Mouse (Mus musculus) forebrain, embryonic 13.5 days (tissue): ENCODE measurements at regions not wholly inside any gene's neighbourhood (a gene's known extent, or its start where the extent isn't known, plus 50 kb on each side); places are given as distances from the start of the nearest gene placed in this dataset.

Source experiments
- ATAC-seq: fragments of 200-750 bp; cut with Nextera tagmentation; 2 replicates; pipeline ENCODE4 v1.8.0; 2017
- H3K27ac ChIP-seq: fragments of 300-500 bp; sonication (generic); 2 replicates; pipeline ENCODE4 v1.5.1; 2015; ENCODE audit warnings: inconsistent platforms, mild to moderate bottlenecking, moderate library complexity
- H3K27me3 ChIP-seq: fragments of 300-500 bp; sonication (generic); 2 replicates; pipeline ENCODE4 v1.6.1; 2015; ENCODE audit warnings: mild to moderate bottlenecking, inconsistent platforms
- H3K36me3 ChIP-seq: fragments of 300-500 bp; sonication (generic); 2 replicates; pipeline ENCODE4 v1.6.1; 2015; ENCODE audit warnings: mild to moderate bottlenecking, inconsistent platforms; ENCODE audit not compliant: poor library complexity, severe bottlenecking
- H3K4me1 ChIP-seq: fragments of 300-500 bp; sonication (generic); 2 replicates; pipeline ENCODE4 v1.6.1; 2015; ENCODE audit warnings: inconsistent platforms
- H3K4me2 ChIP-seq: fragments of 300-500 bp; sonication (generic); 2 replicates; pipeline ENCODE4 v1.6.1; 2015; ENCODE audit warnings: inconsistent platforms, mild to moderate bottlenecking, moderate library complexity
- H3K4me3 ChIP-seq: fragments of 300-500 bp; sonication (generic); 2 replicates; pipeline ENCODE4 v1.5.1; 2015; ENCODE audit warnings: mild to moderate bottlenecking, inconsistent platforms
- H3K9ac ChIP-seq: fragments of 300-500 bp; sonication (generic); 2 replicates; pipeline ENCODE4 v1.6.1; 2015; ENCODE audit warnings: mild to moderate bottlenecking, inconsistent platforms
- H3K9me3 ChIP-seq: fragments of 300-500 bp; sonication (generic); replicated peaks from 2 replicates; pipeline ENCODE4 v1.6.1; 2016; ENCODE audit warnings: inconsistent platforms
- WGBS: fragments of 180-500 bp; shearing (Covaris S2); methylation state at CpG from one replicate; pipeline ENCODE4 v1.1.7; 2015; 5-methylcytosine and 5-hydroxymethylcytosine counted together

- no peaks in the 10 kb centered on the region for H3K27me3 ChIP-seq
- peaks cover 5% of the 10 kb centered on the region; the same call in 1 of the 2 replicates for H3K9me3 ChIP-seq
- H3K4me2 ChIP-seq, result no peak overlapping the region
- no peak overlapping the region for H3K9ac ChIP-seq
- no peak overlapping the region for H3K27ac ChIP-seq
- 83% methylated on average over 8 of the region's 8 CpGs for WGBS
- ATAC-seq, result no peak
- H3K4me1 ChIP-seq, result no peaks in the 10 kb centered on the region
- H3K4me3 ChIP-seq, result no peak overlapping the region
- no peaks in the 10 kb centered on the region for H3K36me3 ChIP-seq
These were observed 92.9 kb downstream of the Zfp365 start for GRCm38 (mm10) chr10:67819534-67819933.

- Histone ChIP-seq H3K4me2 (no peak overlapping the region), H3K9ac (no peak overlapping the region), H3K36me3 (no peaks in the 10 kb centered on the region), H3K4me3 (no peak overlapping the region), H3K9me3 (0 out of 2 replicates have a peak, but pooled peaks cover 5% of the 10 kb centered on the region), H3K4me1 (no peaks in the 10 kb centered on the region), H3K27ac (no peak overlapping the region), H3K27me3 (no peaks in the 10 kb centered on the region)
- WGBS, result 85% methylated on average over 4 of the region's 4 CpGs
- no peak for ATAC-seq
These were observed 98.6 kb downstream of the Zfp365 start for GRCm38 (mm10) chr10:67813901-67814300.

GRCm38 (mm10) chr10:67805131-67805530 lies 107.3 kb downstream of the Zfp365 start:
- Histone ChIP-seq H3K27ac (no peak overlapping the region), H3K27me3 (no peaks in the 10 kb centered on the region), H3K9me3 (no peaks in the 10 kb centered on the region), H3K4me3 (no peak overlapping the region), H3K36me3 (no peaks in the 10 kb centered on the region), H3K4me1 (no peaks in the 10 kb centered on the region), H3K4me2 (no peak overlapping the region), H3K9ac (no peak overlapping the region)
- 42% methylated on average over 4 of the region's 4 CpGs for WGBS
- ATAC-seq, result no peak

GRCm38 (mm10) chr10:67804637-67805036 lies 107.8 kb downstream of the Zfp365 start:
- no peaks in the 10 kb centered on the region for H3K9me3 ChIP-seq
- no peak overlapping the region for H3K4me2 ChIP-seq
- H3K4me3 ChIP-seq, result no peak overlapping the region
- H3K36me3 ChIP-seq, result no peaks in the 10 kb centered on the region
- no peak overlapping the region for H3K27ac ChIP-seq
- H3K4me1 ChIP-seq, result no peaks in the 10 kb centered on the region
- 67% methylated on average over 12 of the region's 12 CpGs for WGBS
- H3K27me3 ChIP-seq, result no peaks in the 10 kb centered on the region
- no peak overlapping the region for H3K9ac ChIP-seq
- no peak for ATAC-seq

- 90% methylated on average over 8 of the region's 8 CpGs for WGBS
- Histone ChIP-seq H3K27ac (no peak overlapping the region), H3K4me1 (peaks cover 7% of the 10 kb centered on the region; the same call in 1 of the 2 replicates), H3K27me3 (no peaks in the 10 kb centered on the region), H3K9ac (no peak overlapping the region), H3K9me3 (no peaks in the 10 kb centered on the region), H3K4me3 (no peak overlapping the region), H3K36me3 (no peaks in the 10 kb centered on the region), H3K4me2 (no peak overlapping the region)
- no peak for ATAC-seq
These were observed 110.3 kb downstream of the Zfp365 start for GRCm38 (mm10) chr10:67802156-67802555.

DNA sequence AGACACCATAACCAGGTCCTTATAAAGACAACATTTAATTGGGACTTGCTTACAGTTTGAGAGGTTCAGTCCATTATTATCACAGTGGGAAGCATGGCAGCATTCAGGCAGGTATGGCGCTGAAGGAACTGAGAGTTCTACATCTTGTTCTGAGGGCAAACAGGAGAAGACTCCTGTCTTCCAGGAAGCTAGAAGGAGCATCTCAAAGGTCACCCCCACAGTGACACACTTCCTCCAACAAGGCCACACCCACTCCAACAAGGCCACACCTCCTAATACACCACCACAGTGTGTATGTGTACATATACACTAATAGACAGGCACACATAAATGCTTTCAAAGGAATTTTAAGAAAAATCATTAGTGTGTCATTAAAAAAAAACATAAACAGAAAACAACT lies 110.8 kb downstream of the Zfp365 start:
- H3K9ac ChIP-seq, result no peak overlapping the region
- no peaks in the 10 kb centered on the region for H3K9me3 ChIP-seq
- 100% methylated on average over 1 of the region's 1 CpGs for WGBS
- peaks cover 7% of the 10 kb centered on the region; the same call in 1 of the 2 replicates for H3K4me1 ChIP-seq
- no peak for ATAC-seq
- H3K4me2 ChIP-seq, result no peak overlapping the region
- no peaks in the 10 kb centered on the region for H3K27me3 ChIP-seq
- H3K27ac ChIP-seq, result no peak overlapping the region
- no peaks in the 10 kb centered on the region for H3K36me3 ChIP-seq
- H3K4me3 ChIP-seq, result no peak overlapping the region

DNA sequence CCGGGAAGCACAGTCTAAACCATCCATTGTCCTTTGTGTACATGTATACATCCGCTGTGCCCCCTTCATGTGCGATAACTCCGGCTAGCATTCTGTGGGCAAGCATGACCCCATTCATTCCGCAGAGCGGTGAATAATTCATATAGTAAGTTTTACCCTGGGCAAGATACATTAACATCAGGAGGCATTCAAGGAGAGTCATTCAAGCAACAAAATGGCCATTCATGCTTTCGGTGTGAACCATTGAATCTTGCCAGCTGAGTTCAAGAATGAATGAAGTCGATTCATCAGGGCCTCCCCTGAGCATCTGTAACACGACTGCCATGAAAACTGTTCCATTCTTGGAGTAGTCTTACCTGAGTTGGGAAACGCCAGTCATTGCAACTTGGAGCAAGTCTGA lies 113.5 kb downstream of the Zfp365 start:
- Histone ChIP-seq H3K9me3 (no peaks in the 10 kb centered on the region), H3K4me2 (no peak overlapping the region), H3K27me3 (no peaks in the 10 kb centered on the region), H3K4me1 (peaks cover 7% of the 10 kb centered on the region; the same call in 1 of the 2 replicates), H3K36me3 (no peaks in the 10 kb centered on the region), H3K9ac (no peak overlapping the region), H3K4me3 (no peak overlapping the region), H3K27ac (no peak overlapping the region)
- ATAC-seq, result no peak
- 39% methylated on average over 10 of the region's 10 CpGs for WGBS

DNA sequence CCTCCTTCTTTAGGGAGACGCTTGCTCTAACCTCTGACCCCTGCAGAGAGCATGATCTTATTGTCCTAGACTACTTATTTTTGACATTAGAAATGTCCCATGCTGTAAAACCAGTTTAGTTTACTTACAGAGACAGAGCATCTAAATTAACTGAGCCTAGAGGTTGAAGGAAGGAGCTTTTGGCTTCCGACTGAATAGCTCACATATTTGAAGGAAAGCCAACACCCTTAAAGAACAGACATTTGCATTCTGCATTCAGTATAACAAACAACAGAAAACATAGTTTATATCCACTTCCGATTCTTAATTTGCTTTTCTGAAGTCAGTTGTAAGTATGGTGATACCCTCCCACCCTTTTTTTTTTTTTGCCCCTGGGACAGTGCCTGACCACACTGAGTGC lies 119.3 kb downstream of the Zfp365 start:
- no peak for ATAC-seq
- Histone ChIP-seq H3K9me3 (no peaks in the 10 kb centered on the region), H3K9ac (no peak overlapping the region), H3K4me2 (no peak overlapping the region), H3K27me3 (no peaks in the 10 kb centered on the region), H3K4me3 (no peak overlapping the region), H3K27ac (no peak overlapping the region), H3K4me1 (no peaks in the 10 kb centered on the region), H3K36me3 (no peaks in the 10 kb centered on the region)
- 72% methylated on average over 3 of the region's 3 CpGs for WGBS

GRCm38 (mm10) chr10:67789651-67790050 lies 122.8 kb downstream of the Zfp365 start:
- Histone ChIP-seq H3K36me3 (no peaks in the 10 kb centered on the region), H3K4me3 (no peak overlapping the region), H3K27ac (no peak overlapping the region), H3K4me1 (no peaks in the 10 kb centered on the region), H3K27me3 (no peaks in the 10 kb centered on the region), H3K9ac (no peak overlapping the region), H3K4me2 (no peak overlapping the region), H3K9me3 (no peaks in the 10 kb centered on the region)
- no peak for ATAC-seq
- WGBS, result 84% methylated on average over 12 of the region's 12 CpGs

- 90% methylated on average over 6 of the region's 6 CpGs for WGBS
- H3K4me3 ChIP-seq, result no peak overlapping the region
- ATAC-seq, result no peak
These were observed 124.3 kb downstream of the Zfp365 start for GRCm38 (mm10) chr10:67788116-67788515.

DNA sequence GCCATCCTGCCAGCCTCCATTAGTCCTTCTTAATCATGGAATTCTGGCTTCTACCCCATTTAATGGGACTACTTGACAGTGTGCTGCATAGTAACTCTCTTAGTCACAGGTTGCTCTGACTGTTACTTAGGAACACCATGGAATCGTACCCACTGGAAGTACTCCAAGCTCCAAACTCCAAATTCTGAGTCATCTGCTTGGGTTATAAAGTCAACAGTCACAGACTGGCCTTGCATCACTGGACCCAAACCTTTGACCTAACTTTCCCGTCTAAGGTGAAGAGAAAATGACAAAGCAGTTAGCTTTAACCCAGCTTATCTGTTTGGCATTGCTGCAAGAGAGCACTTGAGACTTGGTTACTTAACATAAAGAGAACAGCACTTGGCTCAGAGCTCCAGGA lies 126.9 kb downstream of the Zfp365 start:
- H3K27ac ChIP-seq, result no peak overlapping the region
- no peaks in the 10 kb centered on the region for H3K27me3 ChIP-seq
- WGBS, result 78% methylated on average over 2 of the region's 2 CpGs
- H3K9me3 ChIP-seq, result no peaks in the 10 kb centered on the region
- H3K4me3 ChIP-seq, result no peak overlapping the region
- H3K36me3 ChIP-seq, result no peaks in the 10 kb centered on the region
- H3K9ac ChIP-seq, result no peak overlapping the region
- no peaks in the 10 kb centered on the region for H3K4me1 ChIP-seq
- H3K4me2 ChIP-seq, result no peak overlapping the region
- no peak for ATAC-seq

More at GRCm38 (mm10) chr10:67788116-67788515, 124.3 kb downstream of the Zfp365 start:
- no peak overlapping the region for H3K27ac ChIP-seq
- no peaks in the 10 kb centered on the region for H3K9me3 ChIP-seq
- no peaks in the 10 kb centered on the region for H3K4me1 ChIP-seq
- H3K36me3 ChIP-seq, result no peaks in the 10 kb centered on the region
- no peak overlapping the region for H3K9ac ChIP-seq
- H3K27me3 ChIP-seq, result no peaks in the 10 kb centered on the region
- no peak overlapping the region for H3K4me2 ChIP-seq

GRCm38 (mm10) chr10:67778341-67778740 lies 134.1 kb downstream of the Zfp365 start:
- no peak overlapping the region for H3K27ac ChIP-seq
- WGBS, result 92% methylated on average over 10 of the region's 10 CpGs

GRCm38 (mm10) chr10:67777721-67778120 lies 134.7 kb downstream of the Zfp365 start:
- Histone ChIP-seq H3K9me3 (no peaks in the 10 kb centered on the region), H3K4me3 (no peak overlapping the region), H3K36me3 (no peaks in the 10 kb centered on the region), H3K9ac (no peak overlapping the region), H3K27me3 (no peaks in the 10 kb centered on the region), H3K4me2 (no peak overlapping the region), H3K27ac (no peak overlapping the region), H3K4me1 (no peaks in the 10 kb centered on the region)
- no peak for ATAC-seq
- 91% methylated on average over 7 of the region's 7 CpGs for WGBS

More at GRCm38 (mm10) chr10:67778341-67778740, 134.1 kb downstream of the Zfp365 start:
- Histone ChIP-seq H3K4me2 (no peak overlapping the region), H3K27me3 (no peaks in the 10 kb centered on the region), H3K9me3 (no peaks in the 10 kb centered on the region), H3K9ac (no peak overlapping the region), H3K36me3 (no peaks in the 10 kb centered on the region), H3K4me3 (no peak overlapping the region), H3K4me1 (no peaks in the 10 kb centered on the region)
- ATAC-seq, result no peak
